Mouse (Mus musculus) megakaryocyte, embryonic 14.5 days (primary cell): ENCODE measurements around the gene Adgrb2.

Source experiments
- FLI1 ChIP-seq: IDR thresholded peaks from 2 replicates; pipeline ENCODE4 v1.6.1; 2012; ENCODE audit warnings: low read length, inconsistent platforms, mixed read lengths
- GATA1 ChIP-seq: IDR thresholded peaks from 3 replicates; pipeline ENCODE4 v1.6.1; 2012; ENCODE audit warnings: mixed read lengths, low read length, inconsistent platforms, borderline replicate concordance

- no peak for TF ChIP-seq GATA1
- no peak for TF ChIP-seq FLI1
Measured at GRCm38 (mm10) chr4:130056011-130056322, 71.3 kb downstream of the Adgrb2 start.
